Mouse (Mus musculus): ENCODE data around the gene Col4a3bp. TPM values are rescaled to one million over a fixed set of nuclear protein-coding genes. Genes with fewer than 3 reads are reported as not detected.

Col4a3bp gene
- total RNA-seq, 1 experiment from 2014 or later, result 90.3 TPM

DNA sequence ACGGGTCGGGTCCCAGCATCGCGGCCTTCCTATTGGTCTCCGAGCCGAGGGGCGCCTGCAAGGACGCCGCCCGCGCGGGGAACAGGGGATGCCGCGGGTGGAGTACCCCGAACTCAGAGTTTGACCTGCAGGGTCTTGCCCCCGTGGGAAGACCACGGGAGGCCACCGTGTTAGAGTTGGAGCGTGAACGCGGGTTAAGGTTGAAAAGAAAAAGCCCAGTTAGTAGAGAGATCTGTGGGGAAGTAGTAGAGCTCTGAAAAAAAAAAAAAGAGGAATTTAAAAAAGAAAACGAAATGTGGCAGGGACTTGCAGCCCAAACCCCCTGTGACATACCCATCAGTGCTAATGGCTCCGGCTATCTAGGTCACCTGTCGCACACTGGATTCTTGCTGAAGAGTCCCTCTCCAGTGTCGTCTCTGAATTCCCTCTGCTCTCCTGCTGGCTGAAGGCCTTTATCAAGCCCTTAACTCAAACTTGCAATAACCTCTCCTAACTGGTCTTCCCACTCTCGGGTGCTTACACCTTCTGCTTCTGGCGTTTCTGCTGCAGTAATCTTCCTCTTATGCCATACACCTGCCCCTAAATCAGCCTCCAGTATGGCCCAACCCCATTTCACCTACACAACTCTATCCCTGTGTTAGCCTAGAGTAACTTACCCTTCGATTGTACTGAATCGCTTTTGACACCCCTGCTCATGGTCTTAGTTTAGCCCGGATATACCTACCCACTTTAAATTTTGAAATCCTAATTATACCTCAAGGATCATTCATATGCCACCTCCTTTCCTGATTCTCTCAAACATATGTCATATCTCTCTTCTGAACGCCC lies 128.9 kb downstream of the Col4a3bp start:
- ATAC-seq (replicated peaks in 1 of 2; ENCODE audit: insufficient read depth in 1 of 2, low FRiP score in 2 of 2, low TSS enrichment in 1 of 2, low read depth in 1 of 2, poor library complexity in 2 of 2, severe bottlenecking in 2 of 2), result peak; percentile 4 to 18; a peak in 1 of 4 replicates

DNA sequence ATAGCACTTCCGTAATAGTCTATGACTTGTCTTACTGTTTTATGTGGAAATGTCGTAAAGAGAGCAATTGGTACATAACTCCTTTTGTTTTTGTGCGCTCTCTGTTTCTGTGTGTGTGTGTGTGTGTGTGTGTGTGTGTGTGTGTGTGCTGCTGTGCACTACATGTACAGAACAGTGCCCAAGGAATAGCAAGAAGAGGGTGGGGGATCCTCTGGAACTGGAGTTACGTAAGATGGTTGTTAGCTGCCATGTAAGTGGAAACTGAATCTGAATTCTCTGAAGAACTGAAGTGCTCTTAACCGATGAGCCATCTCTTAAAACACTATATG lies 129.5 kb downstream of the Col4a3bp start:
- no peak for ATAC-seq (replicated peaks in 1 of 2; ENCODE audit: insufficient read depth in 1 of 2, low FRiP score in 2 of 2, low TSS enrichment in 1 of 2, low read depth in 1 of 2, poor library complexity in 2 of 2, severe bottlenecking in 2 of 2)

DNA sequence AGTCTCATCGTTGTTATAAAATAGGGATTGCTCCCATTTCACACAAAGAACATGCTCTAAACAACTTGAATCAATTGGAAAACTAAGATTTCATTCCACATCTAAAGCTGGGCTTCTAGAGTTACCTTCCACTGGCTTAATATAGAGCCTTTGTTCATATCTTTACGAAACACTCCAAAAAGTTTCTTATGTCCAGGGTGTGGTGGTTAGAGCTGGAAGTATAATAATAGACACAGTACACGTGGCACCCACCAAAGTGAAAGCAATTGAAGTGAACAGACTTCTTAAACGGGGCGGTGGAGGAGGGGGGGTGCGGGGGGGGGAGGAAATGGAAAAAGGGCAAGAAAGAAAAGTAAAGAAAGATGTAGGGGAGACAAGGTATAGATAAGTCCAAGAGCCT lies 129.9 kb downstream of the Col4a3bp start:
- no peak for ATAC-seq (replicated peaks in 1 of 2; ENCODE audit: insufficient read depth in 1 of 2, low FRiP score in 2 of 2, low TSS enrichment in 1 of 2, low read depth in 1 of 2, poor library complexity in 2 of 2, severe bottlenecking in 2 of 2)

DNA sequence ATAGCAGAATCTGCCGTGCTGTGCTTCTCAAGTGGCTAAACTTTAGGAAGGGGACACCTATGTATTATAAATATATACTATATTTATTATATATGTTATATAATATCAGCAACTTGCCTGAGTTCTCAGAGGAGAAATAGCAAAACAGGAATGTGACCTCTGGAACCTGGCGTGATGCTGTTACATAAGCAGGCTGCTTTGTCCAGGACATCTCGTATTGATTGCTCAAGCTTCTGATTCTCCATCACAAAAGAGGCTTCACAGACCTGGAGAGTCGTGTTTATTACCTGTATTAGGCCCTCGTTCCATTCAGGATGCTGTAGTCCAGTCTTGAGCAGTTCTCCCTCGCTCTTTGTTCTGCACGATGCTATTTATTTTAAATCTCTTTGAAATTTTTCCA lies 131.4 kb downstream of the Col4a3bp start:
- no peak for ATAC-seq (replicated peaks in 1 of 2; ENCODE audit: insufficient read depth in 1 of 2, low FRiP score in 2 of 2, low TSS enrichment in 1 of 2, low read depth in 1 of 2, poor library complexity in 2 of 2, severe bottlenecking in 2 of 2)

DNA sequence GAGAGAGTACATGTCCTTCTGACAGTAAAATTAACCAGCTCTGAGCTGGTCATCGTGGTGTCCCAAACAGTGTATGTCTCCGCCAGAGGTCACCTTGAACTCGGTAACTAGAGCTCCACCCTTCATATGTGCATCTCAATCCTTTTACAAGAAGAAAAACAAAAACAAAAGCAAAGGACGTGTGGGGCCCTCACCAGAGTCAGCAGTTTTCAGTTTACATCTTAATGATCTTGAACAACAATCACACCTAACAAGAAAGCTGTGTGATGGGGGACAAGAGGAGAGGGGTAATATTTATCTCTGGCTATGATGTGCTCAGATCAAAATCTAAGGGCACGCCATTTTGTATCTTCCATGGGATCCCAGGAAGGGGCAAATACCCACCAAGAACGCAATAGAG lies 133.3 kb downstream of the Col4a3bp start:
- no peak for ATAC-seq (replicated peaks in 1 of 2; ENCODE audit: insufficient read depth in 1 of 2, low FRiP score in 2 of 2, low TSS enrichment in 1 of 2, low read depth in 1 of 2, poor library complexity in 2 of 2, severe bottlenecking in 2 of 2)

DNA sequence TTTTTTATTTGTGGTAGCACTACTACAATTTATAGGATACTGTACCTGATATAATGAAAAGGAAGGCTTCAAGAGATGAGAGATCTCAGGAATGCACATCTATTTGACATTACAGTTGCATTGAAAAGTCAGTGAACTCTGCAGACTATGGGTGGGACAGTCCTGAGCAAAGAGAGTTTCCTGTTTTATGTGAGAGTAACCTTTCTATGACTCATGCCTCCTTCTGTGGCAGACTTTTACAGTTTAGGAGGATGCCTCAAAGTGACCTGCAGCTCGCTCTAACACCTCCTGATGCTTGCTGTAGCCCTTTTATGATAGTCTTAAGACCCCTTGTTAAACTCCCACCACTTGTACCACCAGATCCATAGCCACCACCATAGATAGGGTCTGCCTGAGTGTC lies 134.7 kb downstream of the Col4a3bp start:
- ATAC-seq (replicated peaks in 1 of 2; ENCODE audit: insufficient read depth in 1 of 2, low FRiP score in 2 of 2, low TSS enrichment in 1 of 2, low read depth in 1 of 2, poor library complexity in 2 of 2, severe bottlenecking in 2 of 2), result no peak

DNA sequence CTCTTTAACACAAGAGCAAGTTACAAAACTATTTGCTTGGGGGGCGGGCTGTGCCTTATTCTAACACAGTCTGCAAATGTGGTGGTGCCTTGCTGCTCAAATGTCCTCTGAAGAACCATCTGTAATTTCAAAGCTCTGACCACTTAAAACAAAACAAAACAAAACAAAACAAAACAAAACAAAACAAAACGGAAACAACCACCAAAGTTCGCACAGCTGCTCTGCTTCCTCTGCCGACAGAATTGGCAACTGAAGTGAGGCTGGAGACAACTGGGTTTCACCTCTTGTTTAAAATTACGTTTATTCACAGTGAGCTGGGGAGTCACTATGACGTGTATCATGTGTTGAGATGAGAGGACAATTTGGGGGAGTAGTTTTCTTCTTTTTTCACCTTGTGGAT lies 136.2 kb downstream of the Col4a3bp start:
- ATAC-seq (replicated peaks in 1 of 2; ENCODE audit: insufficient read depth in 1 of 2, low FRiP score in 2 of 2, low TSS enrichment in 1 of 2, low read depth in 1 of 2, poor library complexity in 2 of 2, severe bottlenecking in 2 of 2), result no peak

DNA sequence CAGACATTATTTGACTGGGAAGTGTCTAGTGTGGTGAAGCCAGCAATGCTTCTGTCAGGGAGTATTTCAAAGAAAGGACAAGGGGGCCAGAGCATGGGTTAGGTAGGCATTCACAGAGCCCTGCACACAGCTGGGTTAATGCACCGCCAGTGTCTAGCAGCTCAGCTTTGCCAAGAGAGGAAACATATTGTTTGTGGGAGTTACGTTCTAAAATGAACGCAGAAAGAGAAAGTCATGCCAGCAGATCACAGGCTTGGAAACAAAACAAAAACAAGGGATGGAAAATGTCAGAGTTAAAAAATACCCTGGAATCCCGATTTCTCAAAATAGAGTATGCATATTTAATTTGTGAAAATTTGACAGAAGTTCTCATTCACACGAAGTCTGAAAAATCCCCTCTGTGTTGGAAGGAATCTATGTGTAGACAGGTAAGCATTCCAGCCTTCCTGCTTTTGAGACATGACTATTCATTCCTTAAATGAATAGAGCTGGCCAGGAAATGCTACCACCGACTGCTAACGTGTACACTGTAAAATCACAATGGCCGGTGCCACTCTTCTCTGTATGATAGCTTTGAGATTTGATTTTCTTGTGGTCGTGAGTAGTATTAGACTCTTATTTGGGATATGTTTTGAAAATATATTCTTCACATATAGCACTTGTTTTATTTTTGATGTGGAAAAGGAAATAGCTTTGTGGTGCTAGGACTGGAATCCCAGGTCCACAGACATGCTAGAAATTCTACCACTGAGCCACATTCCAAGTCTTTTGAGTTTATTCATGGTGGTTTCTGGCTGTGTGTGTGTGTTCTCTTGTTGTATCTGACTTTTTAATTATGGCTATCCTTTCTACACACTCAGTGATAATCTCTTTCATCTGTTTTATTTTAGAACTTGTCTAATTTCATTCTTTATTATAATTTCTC lies 138.0 kb downstream of the Col4a3bp start:
- ATAC-seq (replicated peaks in 1 of 2; ENCODE audit: insufficient read depth in 1 of 2, low FRiP score in 2 of 2, low TSS enrichment in 1 of 2, low read depth in 1 of 2, poor library complexity in 2 of 2, severe bottlenecking in 2 of 2), result no peak; a peak in 1 of 4 replicates

DNA sequence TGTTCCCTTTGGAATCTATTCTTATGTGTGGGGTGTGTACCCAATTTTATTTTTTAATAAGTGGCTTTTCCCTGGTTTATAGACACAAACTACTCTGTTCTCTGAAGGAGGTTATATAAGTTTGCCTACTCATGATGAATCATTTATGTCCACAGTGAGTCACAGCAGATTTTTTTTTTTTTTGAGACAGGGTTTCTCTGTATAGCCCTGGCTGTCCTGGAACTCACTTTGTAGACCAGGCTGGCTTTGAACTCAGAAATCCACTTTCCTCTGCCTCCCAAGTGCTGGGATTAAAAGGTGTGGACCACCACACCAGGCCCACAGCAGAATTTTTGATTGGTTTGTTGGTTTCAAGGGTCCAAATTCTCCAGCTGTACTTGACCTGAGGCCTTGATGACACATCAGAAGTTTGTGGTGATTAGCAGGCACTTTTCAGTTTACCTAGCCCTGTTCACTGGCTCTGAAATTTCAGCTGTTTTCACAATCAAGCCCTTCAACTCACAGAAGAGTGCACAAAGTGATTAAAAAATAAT lies 138.7 kb downstream of the Col4a3bp start:
- no peak for ATAC-seq (replicated peaks in 1 of 2; ENCODE audit: insufficient read depth in 1 of 2, low FRiP score in 2 of 2, low TSS enrichment in 1 of 2, low read depth in 1 of 2, poor library complexity in 2 of 2, severe bottlenecking in 2 of 2)

DNA sequence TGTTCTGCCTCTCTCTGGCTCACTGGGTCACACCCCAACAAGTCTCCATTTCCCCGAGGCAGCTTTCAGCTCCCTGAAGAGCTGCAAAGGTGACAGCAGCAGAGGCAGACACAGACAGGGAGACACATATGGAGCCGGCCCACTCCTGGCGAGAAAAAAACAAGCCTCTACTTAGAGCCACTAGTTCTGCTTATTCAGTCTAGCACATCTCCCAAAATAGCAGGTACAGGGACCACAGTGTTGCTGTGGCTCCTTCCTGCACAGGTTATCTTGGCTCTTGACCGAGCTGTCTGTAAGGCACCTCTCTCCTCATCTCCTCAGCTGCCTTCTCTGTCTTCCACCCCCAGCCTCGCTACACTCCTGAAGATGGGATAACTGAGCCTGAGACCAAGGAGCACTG lies 142.4 kb downstream of the Col4a3bp start:
- ATAC-seq (replicated peaks in 1 of 2; ENCODE audit: insufficient read depth in 1 of 2, low FRiP score in 2 of 2, low TSS enrichment in 1 of 2, low read depth in 1 of 2, poor library complexity in 2 of 2, severe bottlenecking in 2 of 2), result no peak

DNA sequence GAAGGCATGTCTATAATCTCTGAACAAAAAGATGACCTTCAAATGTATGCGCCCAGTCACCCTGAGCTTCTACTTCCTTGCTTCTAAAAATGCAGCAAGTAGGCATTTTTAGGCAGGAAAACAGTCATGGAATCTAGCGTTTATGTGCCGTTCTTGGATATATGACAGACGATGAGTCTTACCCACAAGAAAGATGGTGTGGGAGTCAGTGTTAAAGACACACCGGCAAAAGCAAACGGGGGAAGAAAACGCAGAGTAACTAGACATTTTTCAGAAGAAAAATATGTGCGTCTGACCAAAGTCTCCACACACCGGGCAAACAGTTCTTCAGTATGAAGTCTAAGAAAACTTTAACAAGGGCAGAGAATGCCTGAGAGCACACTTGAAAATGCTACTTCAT lies 144.8 kb downstream of the Col4a3bp start:
- no peak for ATAC-seq (replicated peaks in 1 of 2; ENCODE audit: insufficient read depth in 1 of 2, low FRiP score in 2 of 2, low TSS enrichment in 1 of 2, low read depth in 1 of 2, poor library complexity in 2 of 2, severe bottlenecking in 2 of 2)

Other genes with a start within 250 kb of the Col4a3bp start
- gene Poc5, start 154.3 kb upstream of the Col4a3bp start, total RNA-seq (2017), result 14.8 and 15.0 TPM in 2 replicates
- gene Ankdd1b, start 71.4 kb upstream of the Col4a3bp start, total RNA-seq (2017), result 0.25 TPM in 1 of 2 replicates, not detected in the other
- not detected in 2 replicates for gene Gm17622, start 51.9 kb upstream of the Col4a3bp start, total RNA-seq (2017)
- 14.5 and 20.4 TPM in 2 replicates for gene Polk, start within 50 bp of the Col4a3bp start, total RNA-seq (2017)
- 75.0 and 76.9 TPM in 2 replicates for gene Hmgcr, start 128.3 kb downstream of the Col4a3bp start, total RNA-seq (2017)
- gene Ankrd31, start 205.7 kb downstream of the Col4a3bp start, total RNA-seq (2017), result not detected in 2 replicates